Mouse (Mus musculus) olfactory bulb, adult 2 months (tissue): ENCODE measurements around the gene Scfd2. TPM values are rescaled to one million over a fixed set of nuclear protein-coding genes. Genes with fewer than 3 reads are reported as not detected.

ENCODE experiments used
- H3K27ac ChIP-seq: fragments of 200-500 bp; 2 replicates; pipeline ENCODE4 v1.5.1; 2012; ENCODE audit warnings: low read depth, low read length; ENCODE audit not compliant: insufficient read depth
- H3K4me1 ChIP-seq: fragments of 200-500 bp; 2 replicates; pipeline ENCODE4 v1.6.1; 2012; ENCODE audit warnings: low read length; ENCODE audit not compliant: control insufficient read depth, insufficient read depth
- H3K4me3 ChIP-seq: fragments of 200-500 bp; 2 replicates; pipeline ENCODE4 v1.5.1; 2012; ENCODE audit warnings: mild to moderate bottlenecking, low read depth, low read length, moderate library complexity; ENCODE audit not compliant: insufficient read depth
- CTCF ChIP-seq: fragments of 200-500 bp; IDR thresholded peaks from 2 replicates; pipeline ENCODE4 v1.5.1; 2012; ENCODE audit warnings: low read depth, mild to moderate bottlenecking, low read length, moderate library complexity; ENCODE audit not compliant: insufficient read depth
- POLR2A ChIP-seq: fragments of 200-500 bp; IDR thresholded peaks from 2 replicates; pipeline ENCODE4 v1.6.1; 2012; ENCODE audit warnings: mild to moderate bottlenecking, low read depth, low read length, moderate library complexity; ENCODE audit not compliant: insufficient read depth
- WGBS: fragments of 180-500 bp; shearing (Covaris S2); methylation state at CpG from one replicate; pipeline ENCODE4 v1.1.7; 2018; 5-methylcytosine and 5-hydroxymethylcytosine counted together
- polyA plus RNA-seq: library from polyadenylated mRNA; stranded (reverse); fragments of >200 nt; gene quantifications from 2 replicates; pipeline ENCODE4 v1.2.4, GENCODE M21; 2012; ENCODE audit warnings: low replicate concordance; ENCODE audit not compliant: missing spikeins, insufficient read depth, insufficient read length

Gene Scfd2
- polyA plus RNA-seq, 1 experiment, result not detected

DNA sequence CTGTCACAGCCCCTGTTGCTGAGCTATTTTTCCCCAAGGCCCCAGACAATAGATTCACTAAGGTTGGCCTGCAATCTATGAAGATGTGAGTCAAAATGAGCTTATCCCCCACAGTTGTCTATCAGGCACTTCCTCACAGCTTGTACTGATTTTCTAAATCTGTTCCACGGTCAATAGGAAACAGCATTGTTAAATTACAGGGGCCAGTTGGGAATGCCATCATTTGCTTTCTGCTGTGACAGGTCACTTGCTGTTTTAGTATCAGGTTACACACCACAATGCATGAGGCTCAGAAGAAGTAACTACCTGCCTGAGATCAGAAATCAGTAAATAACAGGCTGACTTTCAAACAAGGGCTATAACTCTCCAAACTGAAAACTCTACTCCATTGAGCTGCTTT is 168.3 kb downstream of the Scfd2 start:
- 71% methylated on average over 1 of the region's 1 CpGs for WGBS
- no peak overlapping the region for H3K4me3 ChIP-seq
- H3K4me1 ChIP-seq, result no peaks in the 10 kb centered on the region
- TF ChIP-seq POLR2A (no peak), CTCF (no peak)
- H3K27ac ChIP-seq, result no peak overlapping the region

DNA sequence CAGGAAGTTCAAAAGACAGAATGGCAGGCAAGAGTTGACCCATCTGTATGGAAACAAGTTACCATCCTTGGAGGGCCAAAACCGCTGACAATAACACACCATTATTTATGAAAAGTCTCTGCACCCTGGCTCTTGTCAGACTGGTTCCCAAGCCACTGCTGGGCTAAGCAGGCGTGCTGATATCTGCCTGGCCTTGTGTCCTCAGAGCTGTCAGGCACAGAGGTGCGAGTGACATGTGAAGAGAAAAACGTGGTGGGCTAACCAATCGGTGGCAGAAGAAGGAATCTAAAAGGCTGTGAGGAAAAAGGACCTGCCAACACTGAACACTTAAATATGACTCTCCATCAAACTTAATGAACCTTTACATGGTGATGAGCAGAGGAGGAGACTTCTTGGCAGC is 170.0 kb downstream of the Scfd2 start:
- Histone ChIP-seq H3K4me1 (no peaks in the 10 kb centered on the region), H3K27ac (no peak overlapping the region), H3K4me3 (no peak overlapping the region)
- 89% methylated on average over 5 of the region's 5 CpGs for WGBS
- TF ChIP-seq POLR2A (no peak), CTCF (no peak)

DNA sequence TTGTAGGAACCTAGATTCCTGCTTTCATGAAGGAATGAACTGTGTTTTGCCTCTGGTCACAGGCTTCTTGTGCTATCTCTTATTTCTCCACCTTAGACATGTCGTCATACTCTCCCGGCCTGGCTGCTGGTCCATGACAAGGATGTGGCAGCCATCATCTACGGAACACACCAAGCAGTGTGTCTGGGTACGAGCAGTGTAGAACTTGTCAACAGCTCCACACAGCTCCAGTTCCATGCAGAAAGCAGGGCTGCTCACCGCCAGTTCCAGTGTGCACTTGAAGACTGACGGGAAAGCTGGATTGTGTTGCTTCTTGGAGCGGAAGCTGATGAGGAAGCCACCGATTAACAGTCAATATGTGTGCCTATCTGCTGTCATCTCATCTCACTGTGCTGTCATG is 173.5 kb downstream of the Scfd2 start:
- no peak for TF ChIP-seq POLR2A
- TF ChIP-seq CTCF, result no peak
- H3K4me1 ChIP-seq, result no peaks in the 10 kb centered on the region
- WGBS, result 96% methylated on average over 8 of the region's 8 CpGs

DNA sequence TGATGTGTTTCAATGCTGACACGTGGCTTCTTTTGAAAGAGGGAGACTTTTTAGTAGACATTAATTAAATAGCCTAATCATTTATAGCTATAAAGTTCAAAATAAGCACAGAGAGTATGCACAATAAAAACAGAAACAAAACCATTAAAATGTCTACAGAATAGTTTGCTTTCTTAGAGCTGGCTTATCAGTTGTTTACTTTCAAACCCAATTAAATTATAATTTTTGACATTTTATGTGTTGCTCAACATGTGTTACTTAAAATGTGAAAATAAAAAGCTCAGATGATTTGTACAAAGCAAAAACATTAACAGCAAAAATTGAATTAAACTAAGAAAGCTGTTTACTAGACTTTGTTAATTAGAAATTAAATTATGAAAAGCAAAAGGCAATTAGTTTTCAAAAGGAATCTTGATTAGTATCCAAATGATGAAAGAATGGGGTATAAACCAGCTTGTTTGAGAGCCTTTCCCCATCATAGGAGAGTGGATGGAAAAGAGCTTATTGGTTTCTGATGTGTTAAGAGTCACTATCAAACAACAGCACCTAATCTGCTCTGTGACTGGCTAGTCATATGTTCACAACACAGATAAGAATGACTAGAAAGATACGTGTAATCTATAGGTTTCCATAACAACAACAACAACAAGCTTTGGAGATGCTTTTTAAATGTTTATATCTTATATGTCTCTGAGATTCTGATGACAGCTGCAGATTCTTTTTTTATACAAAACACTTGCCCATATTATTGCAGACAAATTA is 176.0 kb downstream of the Scfd2 start:
- no peaks in the 10 kb centered on the region for H3K4me1 ChIP-seq
- 92% methylated on average over 2 of the region's 2 CpGs for WGBS
- H3K27ac ChIP-seq, result no peak overlapping the region
- H3K4me3 ChIP-seq, result no peak overlapping the region
- TF ChIP-seq POLR2A (no peak), CTCF (no peak)

More for the DNA sequence above, 173.5 kb downstream of the Scfd2 start:
- Histone ChIP-seq H3K27ac (no peak overlapping the region), H3K4me3 (no peak overlapping the region)

DNA sequence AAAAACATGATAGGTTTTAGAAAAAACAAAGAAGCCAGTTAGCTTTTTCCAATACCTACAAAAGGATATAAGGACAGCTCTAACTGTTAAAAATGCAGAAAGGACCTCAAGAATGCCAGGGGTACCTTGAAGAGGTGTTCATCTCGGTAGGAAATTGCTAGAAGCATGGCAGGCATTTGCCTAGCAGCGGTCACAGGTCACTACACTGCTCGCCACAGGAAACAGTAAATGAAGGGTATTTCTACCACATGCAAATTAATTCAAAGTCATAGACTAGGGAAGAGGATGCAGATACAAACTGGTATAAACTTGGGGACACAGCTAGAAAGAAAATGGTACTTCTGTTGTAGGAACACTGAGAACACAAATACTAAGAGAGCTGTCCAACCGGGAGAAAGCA is 180.7 kb downstream of the Scfd2 start:
- Histone ChIP-seq H3K4me3 (no peak overlapping the region), H3K27ac (no peak overlapping the region), H3K4me1 (peaks cover 3% of the 10 kb centered on the region)
- TF ChIP-seq CTCF (no peak), POLR2A (no peak)
- 93% methylated on average over 4 of the region's 4 CpGs for WGBS

DNA sequence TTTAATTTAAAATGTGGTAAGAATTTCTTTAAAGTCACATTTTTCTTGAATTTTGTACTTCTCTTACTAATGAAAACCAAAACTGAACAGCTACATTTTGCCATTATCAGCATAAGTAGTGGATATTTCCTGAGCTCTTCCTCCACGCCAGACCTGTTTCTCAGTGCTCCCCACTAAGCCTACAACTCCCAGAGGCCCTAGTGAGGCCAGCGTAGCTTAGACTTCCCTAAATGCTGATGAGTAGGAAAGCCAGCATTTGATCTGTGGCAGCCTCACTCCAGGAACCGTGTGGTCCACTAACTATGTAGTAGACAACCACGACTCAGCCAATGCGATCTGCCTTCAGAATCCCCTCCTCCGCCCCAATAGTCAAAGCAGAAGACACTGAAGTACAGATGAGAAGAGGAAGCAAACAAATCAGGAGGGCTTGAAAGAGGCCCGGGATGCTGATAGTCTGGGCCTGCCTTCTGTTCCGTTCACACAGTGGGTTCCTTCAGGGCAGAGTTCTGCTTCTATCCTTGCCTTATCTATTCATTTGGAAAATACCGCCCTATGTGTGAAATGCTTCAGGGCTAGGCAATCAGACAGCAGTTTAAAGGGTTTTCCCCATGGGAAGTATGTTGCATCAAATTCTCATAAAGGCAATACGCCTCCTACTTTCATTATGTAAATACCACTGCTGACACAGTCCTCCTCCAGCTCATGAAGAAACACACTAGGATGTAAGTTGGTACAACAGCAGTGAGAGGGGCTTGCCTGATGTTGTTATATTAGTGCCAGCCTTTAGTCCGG is 183.3 kb downstream of the Scfd2 start:
- WGBS, result 75% methylated on average over 11 of the region's 11 CpGs
- Histone ChIP-seq H3K4me1 (peaks cover 3% of the 10 kb centered on the region), H3K27ac (no peak overlapping the region), H3K4me3 (no peak overlapping the region)
- no peak for TF ChIP-seq POLR2A
- TF ChIP-seq CTCF, result no peak

DNA sequence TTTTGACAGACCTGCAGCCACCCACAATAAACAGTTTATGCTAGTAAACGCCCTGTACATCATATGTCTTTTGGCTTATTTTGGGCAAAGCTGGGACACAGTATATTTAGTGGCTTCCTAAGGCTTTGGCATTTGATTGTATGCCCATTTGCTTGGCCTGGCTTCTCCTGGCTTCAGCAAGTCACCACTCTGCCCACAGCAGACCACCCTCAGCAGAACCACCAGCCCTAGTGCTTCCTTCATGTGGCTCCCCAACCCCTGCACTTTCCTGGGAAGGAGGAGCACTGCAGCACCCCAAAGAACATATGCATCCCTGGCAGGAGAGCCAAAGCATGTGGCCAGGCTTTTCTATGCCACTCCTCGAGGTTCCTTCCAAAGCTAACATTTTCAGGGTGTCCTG is 188.5 kb downstream of the Scfd2 start:
- Histone ChIP-seq H3K4me3 (no peak overlapping the region), H3K27ac (no peak overlapping the region), H3K4me1 (no peaks in the 10 kb centered on the region)
- TF ChIP-seq CTCF (no peak), POLR2A (no peak)
- 89% methylated on average over 2 of the region's 2 CpGs for WGBS

DNA sequence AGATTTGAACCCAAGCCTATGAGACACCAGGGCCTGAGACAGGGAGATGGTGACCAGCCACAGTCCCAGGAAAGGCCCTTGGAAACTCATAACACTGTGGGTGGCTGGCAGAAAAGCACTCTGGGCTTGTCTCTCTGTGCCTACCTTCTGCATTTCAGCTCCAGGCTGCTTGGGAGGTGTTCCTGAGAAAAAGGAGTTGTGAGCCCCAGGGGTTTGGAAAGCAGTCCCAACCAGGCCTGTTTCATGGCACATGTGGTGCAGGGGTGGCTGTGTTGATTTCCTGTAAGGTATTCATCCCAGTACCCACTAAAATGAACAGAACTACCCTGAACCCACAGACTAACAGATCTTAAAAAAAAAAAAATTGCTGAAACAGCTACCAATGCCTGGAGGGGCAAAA is 189.0 kb downstream of the Scfd2 start:
- no peaks in the 10 kb centered on the region for H3K4me1 ChIP-seq
- no peak overlapping the region for H3K4me3 ChIP-seq
- no peak for TF ChIP-seq POLR2A
- TF ChIP-seq CTCF, result no peak
- no peak overlapping the region for H3K27ac ChIP-seq

DNA sequence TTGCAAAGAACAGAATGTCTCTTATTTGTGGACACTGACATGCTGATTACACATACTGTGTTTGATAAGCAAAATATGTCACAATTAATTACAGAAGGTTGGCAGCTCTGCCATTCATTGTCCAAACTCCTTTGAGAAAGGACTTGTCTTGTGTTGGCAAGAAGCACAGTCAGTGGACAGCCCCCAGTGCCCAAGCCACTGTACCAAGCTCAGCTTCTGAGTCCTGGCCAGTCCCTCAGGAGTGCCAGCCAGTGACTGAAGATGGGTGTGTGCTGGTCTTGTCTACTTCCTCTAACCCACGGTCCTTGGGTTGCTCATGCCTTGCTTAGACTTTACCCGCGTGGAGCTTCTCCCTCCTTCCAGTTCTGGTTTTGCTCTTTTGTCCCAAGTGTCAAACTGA is 194.1 kb downstream of the Scfd2 start:
- Histone ChIP-seq H3K4me1 (no peaks in the 10 kb centered on the region), H3K4me3 (no peak overlapping the region), H3K27ac (no peak overlapping the region)
- WGBS, result 88% methylated on average over 3 of the region's 3 CpGs
- TF ChIP-seq POLR2A (no peak), CTCF (no peak)

DNA sequence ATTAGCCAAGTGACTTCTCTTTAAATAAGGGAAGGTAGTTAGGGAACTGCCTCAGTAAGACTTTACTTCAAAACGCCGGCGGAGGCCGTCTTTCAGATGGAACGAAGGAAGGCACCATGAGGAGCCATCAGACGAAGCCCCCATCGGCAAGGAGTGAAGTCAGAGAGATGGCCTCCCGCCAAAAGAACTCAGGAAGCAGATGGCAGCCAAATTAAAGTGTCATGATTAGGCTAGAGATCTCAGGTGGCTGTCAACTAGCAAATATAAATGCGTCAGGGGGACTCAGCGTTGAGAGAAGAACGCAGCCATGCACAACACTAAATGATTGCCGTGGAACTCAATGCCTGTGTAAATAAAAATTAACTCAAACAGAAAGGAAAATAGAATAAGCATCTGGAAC is 194.8 kb downstream of the Scfd2 start:
- TF ChIP-seq POLR2A (no peak), CTCF (no peak)
- Histone ChIP-seq H3K4me1 (no peaks in the 10 kb centered on the region), H3K4me3 (no peak overlapping the region), H3K27ac (no peak overlapping the region)
- 75% methylated on average over 12 of the region's 12 CpGs for WGBS
